Mouse (Mus musculus): ENCODE measurements around the gene Best1.

- TF ChIP-seq EP300 (IDR thresholded peaks at IDR 0.05; ENCODE audit: low read depth): no peak; the same call in 1 of the 2 replicates
- TF ChIP-seq CTCF (IDR thresholded peaks at IDR 0.05; ENCODE audit: low read depth): no peak
These were observed 12.5 kb upstream of the Best1 start for GRCm38 (mm10) chr19:10013913-10014312.

Measured in liver, embryonic 14.5 days (tissue).